Mouse (Mus musculus): ENCODE results near the gene Sec14l4.
A peak's percentile ranks its signal among the peaks of the same experiment; 100 is the strongest.

The Sec14l4 gene

DNA sequence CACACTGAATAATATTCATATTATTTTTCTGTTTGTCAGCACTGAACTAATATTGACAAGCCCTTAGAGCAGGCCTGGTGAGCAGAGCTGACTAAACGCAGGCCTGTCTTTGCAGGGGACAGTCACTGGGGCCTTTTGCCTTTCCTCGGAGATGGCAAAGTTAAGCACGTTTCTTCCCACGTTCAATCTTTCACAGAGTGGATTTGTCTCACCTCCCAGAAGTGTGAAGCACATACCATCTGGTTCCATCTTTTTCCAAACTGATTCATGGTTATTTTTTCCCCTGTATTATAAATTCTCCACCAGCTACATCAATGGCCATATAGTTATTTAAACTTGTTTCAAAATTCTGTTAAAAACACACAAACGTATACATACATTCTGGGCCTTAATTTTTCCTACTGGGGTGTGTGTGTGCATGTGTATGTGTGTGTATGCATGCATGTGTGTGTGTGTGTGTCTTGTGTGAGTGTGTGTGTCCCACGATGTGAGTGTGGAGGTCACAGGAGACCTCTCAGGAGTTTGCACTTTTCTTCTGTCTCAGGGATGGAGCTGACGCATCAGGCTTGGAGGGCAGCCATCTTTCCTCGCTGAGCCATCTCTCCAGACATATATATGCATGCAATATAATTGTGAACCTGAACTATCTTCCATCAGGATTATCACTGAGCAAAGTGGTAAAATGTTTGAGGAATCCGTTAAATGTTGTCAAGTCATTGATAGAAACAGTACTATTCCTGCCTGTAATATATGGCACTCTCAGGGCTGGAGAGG, 3.5 kb upstream of the Sec14l4 start:
- DNase-seq (ENCODE audit: low spot score in 2 of 2), result no peak

DNA sequence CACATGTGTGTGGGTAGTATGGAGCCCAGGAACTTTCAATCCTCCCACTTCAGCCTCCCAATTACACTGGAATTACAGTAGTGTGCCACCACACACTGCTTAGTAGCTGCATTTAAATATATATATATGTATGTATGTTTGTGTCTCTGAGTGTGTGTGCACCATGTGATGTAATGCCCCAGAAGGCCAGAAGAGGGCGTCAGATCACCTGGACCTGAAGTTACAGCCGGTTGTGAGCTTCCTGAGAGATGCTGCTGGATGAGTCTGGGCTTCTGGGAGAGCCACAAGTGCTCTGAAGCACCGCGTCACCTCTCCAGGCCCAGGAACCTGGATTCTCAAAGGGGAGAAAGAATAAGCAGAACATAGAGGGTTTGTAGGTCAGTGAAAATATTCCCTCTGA, 1.9 kb upstream of the Sec14l4 start:
- no peak for DNase-seq (ENCODE audit: low spot score in 2 of 2)

DNA sequence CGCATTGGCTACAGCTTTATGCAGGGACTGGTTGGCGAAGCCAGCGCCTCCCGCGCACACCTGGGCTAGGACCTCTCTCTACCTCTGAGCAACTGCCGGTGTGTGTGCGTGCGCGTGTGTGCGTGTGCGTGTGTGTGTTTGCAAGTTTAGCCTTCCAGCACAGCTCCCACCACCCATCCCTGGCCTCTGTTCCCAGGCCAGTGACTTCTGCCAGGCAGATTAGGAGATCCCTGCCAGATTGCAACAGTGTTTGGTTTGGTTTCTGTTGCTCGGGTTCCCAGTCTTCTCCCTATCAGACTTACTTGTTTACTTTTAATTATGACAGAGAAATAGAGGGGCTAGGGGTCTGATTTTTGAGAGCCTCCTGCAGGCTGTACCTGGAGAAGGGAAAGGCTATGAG, 699 bp downstream of the Sec14l4 start:
- DNase-seq (ENCODE audit: low spot score in 2 of 2), result no peak

DNA sequence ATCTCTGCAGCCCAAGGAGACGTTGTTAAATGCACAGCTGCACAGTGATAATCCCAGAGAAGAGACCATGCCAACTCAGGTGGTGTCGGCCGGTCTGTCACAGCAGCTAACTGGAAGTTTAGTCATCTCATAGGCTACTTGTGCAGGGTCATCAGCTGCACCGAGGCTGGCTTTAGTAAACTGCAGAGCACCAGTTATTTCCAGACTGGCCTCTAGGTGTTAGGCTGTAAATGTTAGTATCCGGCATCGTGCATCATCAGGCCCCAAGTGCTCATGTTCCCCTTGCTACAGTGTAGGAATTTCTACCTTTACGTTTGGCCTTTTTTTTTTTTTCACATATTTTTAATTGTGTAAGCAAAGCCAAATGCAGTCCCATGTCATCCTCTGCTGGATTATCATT, 2.2 kb downstream of the Sec14l4 start:
- DNase-seq (ENCODE audit: low spot score in 2 of 2), result no peak

DNA sequence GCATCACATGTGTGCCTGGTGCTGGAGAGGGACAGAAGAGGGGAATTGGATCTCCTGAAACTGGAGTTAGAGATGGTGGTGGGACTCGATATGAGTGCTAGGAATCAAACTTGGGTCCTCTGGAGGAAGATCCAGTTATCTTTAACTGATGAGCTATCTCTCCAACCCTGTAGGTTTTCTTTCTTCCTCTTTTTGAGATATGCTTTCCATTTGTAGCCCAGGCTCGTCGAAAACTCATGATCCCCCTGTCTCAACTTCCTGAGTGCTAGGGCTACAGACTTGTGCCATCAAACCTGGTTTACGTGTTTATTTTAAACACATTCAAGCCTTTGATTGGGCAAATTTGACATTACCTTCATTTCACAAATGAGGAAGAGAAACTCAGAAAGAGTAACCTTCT, 2.9 kb downstream of the Sec14l4 start:
- DNase-seq (ENCODE audit: low spot score in 2 of 2), result no peak

DNA sequence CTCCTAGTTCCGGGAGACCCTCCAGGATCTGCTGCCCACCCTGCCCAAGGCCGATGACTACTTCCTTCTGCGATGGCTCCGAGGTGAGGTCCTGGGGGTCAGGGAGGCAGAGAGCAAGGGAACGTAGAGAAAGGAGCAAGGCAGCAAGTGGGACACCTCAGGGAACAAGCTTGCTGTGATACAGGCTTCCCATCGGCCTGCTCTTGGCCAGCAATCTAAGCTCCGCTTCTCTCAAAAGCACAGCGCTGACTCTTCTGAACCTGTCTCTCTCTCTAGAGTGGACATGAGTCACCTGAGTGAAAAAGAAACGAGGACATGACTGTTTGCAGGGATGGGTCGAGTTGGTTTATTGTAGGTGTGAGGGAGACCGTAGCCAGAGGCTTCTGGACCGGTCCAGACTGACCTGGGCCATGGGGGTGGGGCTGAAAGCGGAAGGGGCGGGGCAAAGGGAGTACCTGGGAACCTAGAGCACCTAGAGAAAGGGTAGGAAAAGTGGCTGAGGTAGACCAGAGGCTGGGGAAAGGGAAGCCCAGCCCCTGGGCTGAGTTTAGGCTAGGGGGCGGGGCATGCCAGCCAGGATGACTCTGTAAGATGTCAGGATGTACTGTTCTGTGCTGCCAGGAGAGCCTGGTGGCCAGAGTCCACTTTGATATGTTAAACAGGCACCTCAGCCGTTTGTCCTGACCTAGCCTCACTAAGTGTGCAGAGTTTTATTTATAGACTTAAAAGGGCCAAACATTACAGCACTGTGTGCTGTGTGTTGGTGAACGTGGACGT, 4.0 kb downstream of the Sec14l4 start:
- DNase-seq (ENCODE audit: low spot score in 2 of 2), result peak; percentile 23 to 30

DNA sequence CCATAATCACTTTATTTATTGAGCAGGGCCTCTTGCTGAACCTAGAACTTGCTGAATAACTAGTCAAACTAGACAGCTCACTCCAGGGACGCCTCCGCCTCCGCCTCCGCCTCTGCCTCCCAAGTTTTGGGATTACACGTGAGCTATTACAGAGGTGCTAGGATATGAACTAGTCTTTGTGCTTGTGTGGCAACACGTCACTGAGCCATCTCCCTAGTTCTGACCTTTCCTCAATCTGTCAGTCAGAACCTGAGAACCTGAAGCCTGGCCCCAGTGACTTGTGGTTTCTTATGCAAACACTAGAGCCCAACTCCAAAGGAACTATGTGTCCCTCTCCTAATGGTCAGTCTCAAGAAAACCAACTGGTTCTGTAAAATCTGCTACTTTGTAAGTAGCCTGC, 4.7 kb downstream of the Sec14l4 start:
- DNase-seq (ENCODE audit: low spot score in 2 of 2), result no peak

DNA sequence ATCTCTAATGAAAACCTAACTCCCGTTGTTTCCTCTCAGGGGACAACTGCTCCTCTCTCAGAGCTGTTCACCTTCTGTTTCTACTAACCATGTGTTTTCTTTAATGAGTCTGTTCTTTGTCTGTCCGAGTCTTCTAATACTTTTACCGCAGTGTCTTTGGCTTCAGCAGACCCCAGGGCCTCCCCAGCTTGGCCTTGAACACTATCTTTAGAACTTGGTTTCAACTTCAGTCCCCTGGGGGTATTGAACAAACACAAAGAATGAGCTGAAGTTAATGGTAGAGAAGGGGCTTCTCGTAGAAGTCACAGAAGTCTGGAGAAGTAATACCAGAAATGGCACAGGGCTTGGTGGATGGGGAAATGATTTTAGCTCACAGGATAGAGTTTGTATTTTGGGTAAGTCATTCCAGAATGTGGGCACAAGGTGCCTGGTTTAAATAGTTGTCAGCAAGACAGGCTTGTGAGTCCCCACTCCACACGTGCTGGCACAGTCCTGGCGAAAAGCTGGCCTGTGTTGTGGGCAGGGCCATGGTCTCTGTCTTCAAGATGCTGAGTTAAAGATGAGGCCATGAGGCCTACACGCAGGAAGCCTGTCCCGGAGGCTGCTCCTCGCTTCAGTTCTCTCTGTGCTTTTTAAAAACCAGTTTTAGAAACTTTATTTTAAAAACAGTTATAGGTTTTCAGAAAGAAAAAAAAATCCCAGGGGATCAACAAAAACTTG, 5.3 kb downstream of the Sec14l4 start:
- no peak for DNase-seq (ENCODE audit: low spot score in 2 of 2)

DNA sequence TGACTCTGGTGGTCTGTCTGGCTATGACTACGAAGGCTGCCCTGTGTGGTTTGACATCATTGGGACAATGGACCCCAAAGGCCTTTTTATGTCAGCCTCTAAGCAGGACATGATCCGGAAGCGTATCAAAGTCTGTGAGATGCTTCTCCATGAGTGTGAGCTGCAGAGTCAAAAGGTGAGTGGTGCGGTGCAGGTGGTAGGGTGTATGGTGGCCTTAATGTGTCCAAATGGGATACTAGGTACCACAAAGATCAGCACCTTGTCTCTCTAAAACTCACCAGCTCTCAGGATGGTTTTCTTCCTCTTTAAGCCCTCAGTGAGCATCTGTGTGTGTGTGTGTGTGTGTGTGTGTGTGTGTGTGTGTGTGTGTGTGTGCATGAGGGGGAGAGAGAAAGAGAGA, 8.7 kb downstream of the Sec14l4 start:
- DNase-seq (ENCODE audit: low spot score in 2 of 2), result no peak

DNA sequence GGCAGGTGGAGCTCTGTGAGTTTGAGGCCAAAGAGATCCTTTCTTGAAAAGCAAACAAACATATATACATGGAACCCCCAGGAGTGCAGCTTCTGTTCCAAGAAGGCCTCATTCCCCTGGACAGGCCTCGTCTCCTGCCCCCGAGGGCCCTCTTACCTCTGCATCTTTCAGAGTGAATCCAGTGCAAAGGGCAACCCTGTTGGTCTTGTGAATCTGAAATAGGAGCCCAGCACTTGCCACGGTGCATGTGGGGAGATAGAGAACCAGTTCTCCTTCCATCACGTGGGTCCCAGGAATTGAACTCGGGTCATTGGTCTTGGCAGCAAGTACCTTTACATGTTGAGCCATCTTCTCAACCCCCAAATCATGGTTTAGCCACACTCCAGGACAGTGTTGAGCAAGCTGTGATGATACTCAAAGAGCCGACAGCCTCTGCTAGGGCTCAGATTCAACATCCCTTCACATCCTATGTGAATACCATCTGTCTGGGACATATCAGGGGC, 9.9 kb downstream of the Sec14l4 start:
- no peak for DNase-seq (ENCODE audit: low spot score in 2 of 2)

DNA sequence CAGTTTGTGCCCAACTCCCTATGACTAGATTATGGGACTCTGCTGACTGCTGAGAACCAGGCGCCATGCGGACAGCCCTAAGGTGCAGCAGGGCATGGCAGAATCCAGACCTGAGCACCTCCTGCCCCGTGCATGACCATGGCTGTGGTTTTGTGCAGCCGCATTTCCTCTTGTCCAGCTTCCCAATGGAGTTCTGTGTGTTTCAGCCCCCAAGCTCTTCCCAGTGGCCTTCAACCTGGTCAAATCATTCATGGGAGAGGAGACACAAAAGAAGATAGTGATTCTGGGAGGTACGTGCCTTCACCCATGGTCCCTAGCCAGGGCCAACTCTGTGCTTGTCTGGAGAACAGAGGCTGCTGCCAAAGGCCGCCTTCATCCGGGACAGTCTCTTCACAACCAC, 11.8 kb downstream of the Sec14l4 start:
- no peak for DNase-seq (ENCODE audit: low spot score in 2 of 2)

DNA sequence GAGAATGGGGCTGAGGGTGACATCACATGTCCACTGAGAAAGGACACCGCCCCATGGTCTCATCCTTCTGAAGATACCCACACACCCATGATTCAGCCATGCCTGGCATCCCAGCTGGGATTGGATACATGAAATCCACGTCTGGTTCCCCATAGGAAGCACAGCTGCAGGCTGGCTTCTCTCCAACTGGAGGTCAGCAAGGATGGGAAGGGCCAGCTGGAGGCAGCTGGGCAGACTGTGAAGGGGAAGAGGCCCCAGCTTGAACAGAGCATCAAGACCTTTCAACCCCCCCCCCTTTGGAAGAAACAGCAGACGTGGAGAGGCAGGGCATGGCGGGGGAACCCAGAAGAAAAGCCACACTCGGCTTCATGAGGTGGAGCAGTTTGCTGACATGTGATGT, 15.3 kb downstream of the Sec14l4 start:
- DNase-seq (ENCODE audit: low spot score in 2 of 2), result no peak

DNA sequence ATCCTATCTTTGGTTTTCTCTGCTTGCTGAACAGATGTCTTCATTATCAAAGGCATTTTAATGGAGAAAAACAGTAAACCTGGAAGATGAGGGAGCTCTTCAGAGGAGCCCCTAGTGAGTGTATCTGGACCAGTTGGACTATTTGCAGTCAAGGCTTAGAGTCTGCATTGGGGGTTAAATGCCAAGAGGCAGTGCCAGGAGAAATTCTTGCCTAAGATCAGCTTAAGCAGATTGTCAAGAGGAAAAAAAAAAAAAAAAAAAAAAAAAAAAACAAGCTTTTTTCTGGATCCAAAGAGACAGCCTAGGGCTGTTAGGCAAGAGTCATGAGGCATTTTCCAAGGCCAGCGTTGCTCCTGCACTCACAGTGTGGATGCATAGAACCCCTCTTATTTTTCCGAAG, 16.5 kb downstream of the Sec14l4 start:
- no peak for DNase-seq (ENCODE audit: low spot score in 2 of 2)

DNA sequence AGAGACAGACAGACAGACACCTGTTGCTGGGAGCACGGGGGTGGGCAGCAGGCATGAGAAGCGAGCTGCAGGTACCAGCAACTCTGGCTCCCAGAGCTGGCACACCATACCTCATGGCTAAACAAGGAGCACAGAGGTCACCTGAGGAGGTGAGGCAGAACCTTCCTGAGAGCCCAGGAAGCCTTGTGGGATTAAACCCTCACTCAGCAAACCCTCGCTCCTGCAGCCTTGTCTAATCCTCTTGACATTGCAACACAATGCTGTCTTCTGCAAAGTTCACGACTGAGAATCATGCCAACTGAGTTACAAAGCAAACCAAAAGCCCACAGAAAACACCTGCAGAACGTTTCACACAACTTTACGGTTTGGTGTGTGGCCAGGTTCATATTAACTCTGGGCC, 17.2 kb downstream of the Sec14l4 start:
- no peak for DNase-seq (ENCODE audit: low spot score in 2 of 2)

DNA sequence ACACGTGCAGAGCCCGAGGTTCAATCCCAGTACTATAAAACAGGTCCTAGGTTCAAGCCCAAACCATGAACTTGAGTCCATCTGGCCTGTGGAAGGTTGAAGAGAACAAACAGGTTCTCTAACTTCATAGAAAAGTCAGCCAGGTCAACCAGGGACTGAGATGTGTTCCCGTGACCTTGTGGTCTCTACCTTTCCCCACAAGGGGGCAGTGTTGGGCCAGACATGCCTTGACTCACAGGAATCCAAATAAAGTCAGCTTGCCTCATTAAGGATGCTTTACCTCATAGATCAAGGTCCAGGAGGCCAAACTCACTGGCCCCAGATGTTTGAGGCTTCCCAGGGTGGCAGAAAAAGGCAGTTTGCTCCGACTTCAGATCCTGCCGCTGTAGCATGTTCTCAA, 22.3 kb downstream of the Sec14l4 start:
- peak in 1 of 2 experiments; percentile 36 for DNase-seq (ENCODE audit: low spot score in 2 of 2)

DNA sequence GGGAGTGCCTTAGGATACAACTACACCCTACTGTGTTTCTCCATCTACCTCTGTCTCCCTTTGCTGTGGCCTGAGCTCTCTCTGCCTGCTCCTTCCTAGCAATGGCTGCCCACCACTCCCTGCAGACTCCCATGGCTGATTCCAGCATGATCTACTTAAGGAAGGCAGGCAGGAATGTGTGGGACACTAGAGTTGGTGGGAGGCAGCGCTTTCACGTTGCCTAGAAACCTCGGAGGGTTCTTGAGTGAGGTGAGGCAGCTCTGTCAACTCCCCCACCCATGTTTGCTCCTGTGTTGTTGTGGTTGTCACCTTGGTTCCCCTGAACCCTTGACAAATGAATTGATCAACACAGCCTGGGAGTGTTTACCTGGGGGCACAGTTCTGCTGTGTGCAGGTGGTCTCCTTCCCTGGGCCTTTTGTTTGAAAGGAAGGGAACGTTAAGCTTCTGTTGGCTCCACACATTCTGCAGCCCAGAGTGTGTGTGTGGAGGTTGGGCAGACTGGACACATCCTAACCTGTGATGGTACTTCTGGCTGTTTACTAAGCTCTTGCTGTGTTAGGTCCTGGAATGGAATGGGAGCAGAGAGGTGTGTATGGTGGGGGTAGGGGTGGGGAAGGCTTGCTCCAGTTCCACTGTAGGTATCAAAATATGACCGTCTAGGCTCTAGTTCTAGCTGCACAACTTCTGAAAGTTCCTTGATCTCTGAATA, 29.8 kb downstream of the Sec14l4 start:
- no peak for DNase-seq (ENCODE audit: low spot score in 2 of 2)

DNA sequence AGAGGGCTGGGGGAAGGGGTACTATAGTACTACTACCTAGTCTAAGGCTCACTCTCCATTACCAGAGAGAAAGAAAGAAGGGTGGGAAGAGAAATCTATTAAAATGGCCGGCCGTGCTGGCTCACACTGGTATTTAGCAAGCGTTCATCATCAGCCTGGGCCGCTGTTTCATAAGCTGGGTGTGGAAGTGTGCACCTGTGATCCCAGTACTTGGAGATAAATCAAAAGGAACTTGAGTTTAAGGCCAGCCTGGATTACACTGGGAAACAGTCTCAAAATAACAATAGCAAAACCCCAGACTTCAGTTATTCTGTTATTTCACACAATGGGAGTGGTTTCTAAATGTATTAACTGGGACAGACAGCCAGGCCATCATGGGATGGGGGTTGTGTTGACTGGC, 31.3 kb downstream of the Sec14l4 start:
- DNase-seq (ENCODE audit: low spot score in 2 of 2), result no peak

DNA sequence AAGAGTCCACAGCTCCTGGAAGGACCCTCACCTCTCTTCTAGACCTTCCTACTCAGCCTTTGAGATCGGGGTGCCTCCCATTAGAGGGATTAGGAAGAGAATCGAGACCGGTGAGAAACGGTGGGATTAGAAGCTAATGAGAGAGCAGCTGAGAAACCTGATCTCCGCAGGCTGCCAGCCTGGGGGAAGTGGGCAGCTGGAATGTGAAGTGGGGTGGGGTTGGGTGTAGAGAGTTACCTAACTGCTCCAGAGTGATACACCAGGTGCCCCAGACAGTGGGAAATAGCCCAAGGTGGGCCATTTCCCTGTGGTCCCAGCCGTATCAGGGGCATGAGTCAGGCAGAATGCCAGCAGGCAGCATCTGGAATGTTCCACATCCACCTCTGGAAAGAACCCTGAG, 31.7 kb downstream of the Sec14l4 start:
- no peak for DNase-seq (ENCODE audit: low spot score in 2 of 2)

DNA sequence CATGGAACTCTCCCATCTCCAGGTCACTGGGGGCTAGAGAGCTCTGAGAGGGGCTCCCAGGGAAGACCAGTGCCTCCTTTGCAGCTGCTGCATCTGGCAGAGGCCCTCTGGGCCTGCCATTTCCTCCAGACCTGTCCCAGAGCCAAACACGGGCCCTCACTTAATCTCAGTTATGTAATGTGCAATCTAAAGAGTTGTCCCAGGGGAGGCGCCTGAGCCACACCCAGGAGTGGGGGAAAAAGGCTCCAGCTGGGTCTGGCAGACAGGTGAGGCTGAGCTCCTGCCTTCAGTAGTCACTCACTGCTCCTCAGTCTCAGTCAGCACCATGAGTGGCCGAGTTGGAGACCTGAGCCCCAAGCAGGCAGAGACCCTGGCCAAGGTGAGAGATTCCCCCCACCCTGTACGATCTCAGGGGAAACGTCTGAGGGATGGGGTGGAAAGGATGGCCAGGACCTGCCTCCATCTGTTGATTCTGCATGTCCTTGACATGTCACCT, 33.4 kb downstream of the Sec14l4 start, which contains the start of gene Sec14l3:
TSS of gene Sec14l3 (plus strand) at position 215 of the 496 bp plus-strand sequence.
- no peak for DNase-seq (ENCODE audit: low spot score in 2 of 2)

DNA sequence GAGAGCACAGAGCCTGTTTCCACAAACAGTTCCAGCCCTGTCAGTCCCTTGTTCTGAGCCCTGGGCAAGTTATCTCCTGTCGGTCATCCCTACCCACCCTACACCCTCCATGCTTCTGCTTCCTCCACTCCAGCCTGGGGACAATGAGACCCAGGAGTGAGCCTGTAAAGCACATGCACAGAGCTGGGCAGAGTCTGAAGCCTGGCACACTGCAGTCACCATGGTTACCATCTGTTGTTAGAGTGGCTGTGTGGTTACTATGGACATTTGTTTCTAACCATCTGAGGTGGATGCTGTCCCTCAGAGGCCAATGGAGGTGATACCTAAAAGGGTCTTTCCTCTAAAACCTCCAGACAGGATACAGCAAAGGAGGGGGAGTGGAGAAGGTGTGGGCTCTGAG, 38.4 kb downstream of the Sec14l4 start:
- no peak for DNase-seq (ENCODE audit: low spot score in 2 of 2)

DNA sequence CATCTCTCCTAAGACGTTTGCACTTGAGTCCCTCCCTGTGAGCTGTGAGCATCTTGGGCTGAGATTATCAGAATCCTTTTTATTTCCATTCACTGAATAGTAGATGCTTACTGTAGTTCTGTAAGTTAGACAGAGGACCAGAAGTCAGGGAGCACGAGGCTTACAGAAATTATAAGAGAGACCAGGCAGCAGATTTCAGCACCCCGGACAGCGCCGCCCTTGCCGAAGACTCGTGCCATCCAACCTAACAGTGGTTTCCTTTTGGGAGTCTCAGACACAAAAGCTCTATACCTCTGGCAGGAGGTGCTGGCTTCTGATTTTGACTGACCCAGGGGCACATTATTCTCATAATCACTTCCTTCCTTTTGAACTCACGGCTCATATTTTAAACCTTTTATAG, 45.4 kb downstream of the Sec14l4 start:
- DNase-seq (ENCODE audit: low spot score in 2 of 2), result no peak
